Mouse (Mus musculus) intestine, embryonic 16.5 days (tissue): ENCODE results near the gene Ciao2a. TPM values are rescaled to one million over a fixed set of nuclear protein-coding genes. Genes with fewer than 3 reads are reported as not detected.

Experiments
- ATAC-seq: fragments of 200-750 bp; cut with Nextera tagmentation; 2 replicates; pipeline ENCODE4 v1.8.0; 2017; ENCODE audit warnings: moderate TSS enrichment, moderate library complexity
- H3K27ac ChIP-seq: fragments of 300-500 bp; sonication (generic); 2 replicates; pipeline ENCODE4 v1.5.1; 2014; ENCODE audit warnings: mild to moderate bottlenecking, low read length
- H3K27me3 ChIP-seq: fragments of 300-500 bp; sonication (generic); replicated peaks from 2 replicates; pipeline ENCODE4 v1.6.1; 2014; ENCODE audit warnings: low read length, control low read depth, mixed read lengths; ENCODE audit not compliant: control insufficient read depth, insufficient read depth
- H3K36me3 ChIP-seq: fragments of 300-500 bp; sonication (generic); 2 replicates; pipeline ENCODE4 v1.6.1; 2014; ENCODE audit warnings: low read length, control low read depth; ENCODE audit not compliant: control insufficient read depth, insufficient read depth
- H3K4me1 ChIP-seq: fragments of 300-500 bp; sonication (generic); 2 replicates; pipeline ENCODE4 v1.6.1; 2014; ENCODE audit warnings: low read length, control low read depth, mixed read lengths; ENCODE audit not compliant: control insufficient read depth, insufficient read depth
- H3K4me2 ChIP-seq: fragments of 300-500 bp; sonication (generic); 2 replicates; pipeline ENCODE4 v1.6.1; 2014; ENCODE audit warnings: low read depth, low read length, control low read depth
- H3K4me3 ChIP-seq: fragments of 300-500 bp; sonication (generic); 2 replicates; pipeline ENCODE4 v1.5.1; 2014; ENCODE audit warnings: mild to moderate bottlenecking, low read length
- H3K9ac ChIP-seq: fragments of 300-500 bp; sonication (generic); 2 replicates; pipeline ENCODE4 v1.6.1; 2014; ENCODE audit warnings: low read depth, low read length
- H3K9me3 ChIP-seq: fragments of 300-500 bp; sonication (generic); 2 replicates; pipeline ENCODE4 v1.6.1; 2016; ENCODE audit warnings: low read length, control low read depth; ENCODE audit not compliant: control insufficient read depth
- WGBS: fragments of 180-500 bp; shearing (Covaris S2); extraction: QIAGEN DNeasy Blood & Tissue Kit; methylation state at CpG from one replicate; pipeline ENCODE4 v1.1.7; 2014; 5-methylcytosine and 5-hydroxymethylcytosine counted together
- polyA plus RNA-seq: library from polyadenylated mRNA; unstranded; fragments of >200 nt; fragmentation: Nextera tagmentation; extraction: Ambion mirVana; gene quantifications from 2 replicates; pipeline ENCODE4 v1.2.1, GENCODE M21; 2015

The Ciao2a gene
- polyA plus RNA-seq, 1 experiment from 2014 or later: 219 TPM

GRCm38 (mm10) chr9:66125543-66126455 is 612 bp upstream of the Ciao2a start:
- Histone ChIP-seq H3K4me2 (peak overlapping the region; percentile 58), H3K4me3 (peak overlapping the region; percentile 73), H3K36me3 (0 out of 2 replicates have a peak, but pooled peaks cover 3% of the 10 kb centered on the region), H3K9me3 (no peaks in the 10 kb centered on the region), H3K27me3 (no peaks in the 10 kb centered on the region), H3K9ac (peak overlapping the region; percentile 47), H3K27ac (peak overlapping the region; percentile 75), H3K4me1 (peaks cover 19% of the 10 kb centered on the region)
- 46% methylated on average over 12 of the region's 12 CpGs for WGBS
- ATAC-seq: no peak

GRCm38 (mm10) chr9:66127193-66127546 is 759 bp downstream of the Ciao2a start:
- Histone ChIP-seq H3K27ac (peak overlapping the region; percentile 58), H3K27me3 (no peaks in the 10 kb centered on the region), H3K9ac (peak overlapping the region; percentile 77), H3K36me3 (0 out of 2 replicates have a peak, but pooled peaks cover 3% of the 10 kb centered on the region), H3K4me2 (peak overlapping the region; percentile 70), H3K9me3 (no peaks in the 10 kb centered on the region), H3K4me1 (peaks cover 19% of the 10 kb centered on the region), H3K4me3 (peak overlapping the region; percentile 73)
- WGBS: 31% methylated on average over 6 of the region's 6 CpGs
- no peak for ATAC-seq

GRCm38 (mm10) chr9:66127884-66128283 is 1.5 kb downstream of the Ciao2a start:
- Histone ChIP-seq H3K27me3 (no peaks in the 10 kb centered on the region), H3K4me2 (peak overlapping the region; percentile 70), H3K4me1 (peaks cover 19% of the 10 kb centered on the region), H3K9ac (no peak overlapping the region), H3K4me3 (peak overlapping the region; percentile 73), H3K36me3 (peaks cover 3% of the 10 kb centered on the region; the same call in 1 of the 2 replicates), H3K9me3 (no peaks in the 10 kb centered on the region), H3K27ac (no peak overlapping the region)
- ATAC-seq: no peak
- WGBS: 83% methylated on average over 4 of the region's 4 CpGs

- no peak overlapping the region for H3K4me2 ChIP-seq
Measured at GRCm38 (mm10) chr9:66131466-66131865, 5.1 kb downstream of the Ciao2a start.

GRCm38 (mm10) chr9:66135967-66136366 is 9.6 kb downstream of the Ciao2a start:
- Histone ChIP-seq H3K4me3 (no peak overlapping the region), H3K27ac (no peak overlapping the region), H3K4me2 (no peak overlapping the region), H3K9me3 (no peaks in the 10 kb centered on the region), H3K27me3 (no peaks in the 10 kb centered on the region), H3K36me3 (peaks cover 31% of the 10 kb centered on the region), H3K9ac (no peak overlapping the region), H3K4me1 (no peaks in the 10 kb centered on the region)
- WGBS: 48% methylated on average over 4 of the region's 4 CpGs
- ATAC-seq: no peak

More at GRCm38 (mm10) chr9:66131466-66131865, 5.1 kb downstream of the Ciao2a start:
- no peaks in the 10 kb centered on the region for H3K27me3 ChIP-seq
- H3K36me3 ChIP-seq: peaks cover 13% of the 10 kb centered on the region
- H3K27ac ChIP-seq: no peak overlapping the region
- no peak for ATAC-seq
- no peak overlapping the region for H3K4me3 ChIP-seq
- no peak overlapping the region for H3K9ac ChIP-seq
- H3K4me1 ChIP-seq: peaks cover 7% of the 10 kb centered on the region
- 97% methylated on average over 2 of the region's 2 CpGs for WGBS
- H3K9me3 ChIP-seq: no peaks in the 10 kb centered on the region

- H3K4me2 ChIP-seq: no peak overlapping the region
- no peak overlapping the region for H3K4me3 ChIP-seq
- no peak overlapping the region for H3K27ac ChIP-seq
- H3K27me3 ChIP-seq: no peaks in the 10 kb centered on the region
- no peaks in the 10 kb centered on the region for H3K4me1 ChIP-seq
- no peak overlapping the region for H3K9ac ChIP-seq
- peaks cover 28% of the 10 kb centered on the region for H3K36me3 ChIP-seq
- no peak for ATAC-seq
- 92% methylated on average over 7 of the region's 7 CpGs for WGBS
- no peaks in the 10 kb centered on the region for H3K9me3 ChIP-seq
Measured at GRCm38 (mm10) chr9:66138193-66138592, 11.8 kb downstream of the Ciao2a start.

GRCm38 (mm10) chr9:66142265-66142664 is 15.9 kb downstream of the Ciao2a start:
- Histone ChIP-seq H3K9me3 (no peaks in the 10 kb centered on the region), H3K27ac (no peak overlapping the region), H3K9ac (no peak overlapping the region), H3K27me3 (no peaks in the 10 kb centered on the region), H3K4me2 (no peak overlapping the region), H3K36me3 (peaks cover 20% of the 10 kb centered on the region), H3K4me1 (no peaks in the 10 kb centered on the region), H3K4me3 (no peak overlapping the region)
- WGBS: 59% methylated on average over 1 of the region's 1 CpGs
- ATAC-seq: no peak

- Histone ChIP-seq H3K27me3 (no peaks in the 10 kb centered on the region), H3K9me3 (no peaks in the 10 kb centered on the region), H3K4me1 (no peaks in the 10 kb centered on the region), H3K9ac (no peak overlapping the region), H3K4me3 (no peak overlapping the region), H3K36me3 (peaks cover 11% of the 10 kb centered on the region), H3K27ac (no peak overlapping the region), H3K4me2 (no peak overlapping the region)
- ATAC-seq: peak; percentile 58; the same call in 1 of the 2 replicates
- 5% methylated on average over 6 of the region's 6 CpGs for WGBS
Measured at GRCm38 (mm10) chr9:66144248-66144647, 17.8 kb downstream of the Ciao2a start.

GRCm38 (mm10) chr9:66146141-66146540 is 19.7 kb downstream of the Ciao2a start:
- H3K27me3 ChIP-seq: no peaks in the 10 kb centered on the region
- no peak overlapping the region for H3K27ac ChIP-seq
- no peaks in the 10 kb centered on the region for H3K36me3 ChIP-seq
- no peak for ATAC-seq
- no peak overlapping the region for H3K4me2 ChIP-seq
- no peak overlapping the region for H3K9ac ChIP-seq
- no peak overlapping the region for H3K4me3 ChIP-seq
- H3K9me3 ChIP-seq: no peaks in the 10 kb centered on the region
- no peaks in the 10 kb centered on the region for H3K4me1 ChIP-seq
